Mouse (Mus musculus): Measurements from ENCODE around the gene Sult2a2. TPM values are rescaled to one million over a fixed set of nuclear protein-coding genes. Genes with fewer than 3 reads are reported as not detected.
"Not testable (repeated sequence)": the region's sequence is repeated elsewhere in the genome, so short reads cannot be mapped to it uniquely, and the experiment has no call there.

Gene Sult2a2
- total RNA-seq (2021), result not detected
- long read RNA-seq, experiment 1, result 0 reads
- long read RNA-seq, experiment 2, result 0 reads

GRCm38 (mm10) chr7:13733205-13733604 is at the start of gene Sult2a2:
Gene Sult2a2, plus strand, starts transcription at chr7:13733505.
- DNase-seq, result not testable (repeated sequence)

DNA sequence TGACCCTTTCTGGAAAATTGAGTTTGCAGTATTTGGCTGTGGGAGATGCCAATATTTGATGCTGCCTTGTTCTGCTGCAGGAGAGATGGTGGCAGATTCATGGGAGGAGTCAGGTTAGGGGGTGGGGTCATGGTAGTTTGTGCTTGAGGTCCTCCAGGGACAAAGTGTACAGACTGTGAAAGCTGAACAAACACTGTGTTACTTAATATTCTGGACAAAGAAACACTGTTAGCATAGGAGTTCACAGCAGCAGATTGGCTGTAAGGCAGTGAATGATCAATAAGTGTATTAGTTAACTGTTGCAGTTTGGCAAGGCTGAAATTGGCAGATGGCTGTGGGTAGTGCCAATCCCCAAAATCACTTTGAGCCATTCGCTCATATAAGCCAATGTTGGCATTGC is 80.6 kb downstream of the Sult2a2 start:
- no peak for DNase-seq

Other genes starting within 250 kb of the Sult2a2 start
- not detected for gene Bsph2, start 162.4 kb upstream of the Sult2a2 start, total RNA-seq (2021)
- gene Sult2a5, start 109.5 kb upstream of the Sult2a2 start, total RNA-seq (2021), result not detected
- under 1 TPM in 1 of 2 experiments, not detected in 1; 0.41 TPM for gene Sult2a1, start 103.9 kb downstream of the Sult2a2 start, total RNA-seq (2021)

All from gastrocnemius, postnatal 10 days (tissue).